17 mouse cellular contexts compared by ENCODE assay signal in genomic region chr4:148117392-148117791, GRCm38 (mm10). TPM values are rescaled to one million over a fixed set of nuclear protein-coding genes. Genes with fewer than 3 reads are reported as not detected.
DNase-seq lines count a peak whose midpoint lies in the region; ATAC-seq and TF ChIP-seq lines count a peak whose summit lies in the region.
"Had no signal": no experiment of that assay in that cellular context is flagged by ENCODE, and none has a peak within 500 bp of the region (broad histone marks: within the 10 kb centered on the region; RNA-seq: fewer than 3 reads in every experiment).

No protein-coding gene starts in this region.

- no peak overlapping the region for H3K4me3 ChIP-seq in left cerebral cortex, adult 2 months
- H3K4me3 ChIP-seq: hindbrain, embryonic 10.5 days; liver, embryonic 15.5 days had no signal

- ATAC-seq in CD4-positive, CD25-positive, alpha-beta regulatory T cell, adult 4 months: no peak
- ATAC-seq: midbrain, embryonic 16.5 days had no signal

- intact Hi-C loops in left cerebral cortex, adult 2 months (cut with DNase I): loop anchor here (5.0 kb wide), 1 partner anchor 320 kb away; no protein-coding TSS in a partner anchor
- intact Hi-C loops in left cerebral cortex, postnatal 36 days (cut with DNase I): no loop called here

- peak; percentile 45 for DNase-seq in CD4-positive, CD25-positive, alpha-beta regulatory T cell, adult 2 months (ENCODE audit: low read depth, low spot score)
- DNase-seq in left cerebral cortex, adult 2 months (ENCODE audit: extremely low spot score in 1 of 2, low spot score in 2 of 2): no peak
- no peak for DNase-seq in left cerebral cortex, postnatal 36 days (ENCODE audit: low spot score in 2 of 2)
- peak; percentile 19 to 22 for DNase-seq in B cell, adult 2 months
- no peak for DNase-seq in brain, embryonic 14.5 days (ENCODE audit: low read depth)
- DNase-seq in right cerebral cortex, adult 18-20 months: no peak
- DNase-seq in adipocyte (ENCODE audit: low spot score): no peak
- DNase-seq: adrenal gland, adult 2 months; gastrocnemius, postnatal 36 days; kidney, adult 9 months; right cerebral cortex, postnatal 25 days; thymus, postnatal 14 days had no signal

- H3K27ac ChIP-seq in left cerebral cortex, adult 2 months: no peak overlapping the region
- H3K27ac ChIP-seq: hindbrain, embryonic 10.5 days; liver, embryonic 15.5 days had no signal

- TF ChIP-seq CTCF in left cerebral cortex, adult 2 months (IDR thresholded peaks at IDR 0.05): peak; percentile 35
- peak; percentile 27; the same call in 1 of the 2 replicates for TF ChIP-seq CTCF in brain, embryonic 14.5 days (IDR thresholded peaks at IDR 0.05; ENCODE audit: borderline replicate concordance, extremely low read depth, insufficient read depth, insufficient read length)

- TF ChIP-seq POLR2A in brain, embryonic 14.5 days (IDR thresholded peaks at IDR 0.05; ENCODE audit: borderline replicate concordance, extremely low read depth, insufficient read depth, insufficient read length, poor library complexity, severe bottlenecking): no peak

RNA-seq across cellular contexts. Expression of gene Mad2l2, which starts 12.8 kb away (rescaled TPM):
- 10 to 100 TPM; 35.8 to 41.2 TPM for polyA plus RNA-seq in CD4-positive, CD25-positive, alpha-beta regulatory T cell, adult 4 months (2017; shearing (Covaris generic))
- total RNA-seq in left cerebral cortex, adult 2 months (2021): 10 to 100 TPM; 14.2 to 16.1 TPM
- 10 to 100 TPM; 14.7 to 15.2 TPM for total RNA-seq in left cerebral cortex, postnatal 36 days (2021)
- polyA plus RNA-seq in brain, embryonic 14.5 days (2012; rRNA removed): 111 and 132 TPM in 2 replicates

RNA-seq across cellular contexts. Expression of gene Draxin, which starts 13.1 kb away (rescaled TPM):
- not detected for polyA plus RNA-seq in CD4-positive, CD25-positive, alpha-beta regulatory T cell, adult 4 months (2017; shearing (Covaris generic))
- under 1 TPM; 0.20 to 0.30 TPM for total RNA-seq in left cerebral cortex, adult 2 months (2021)
- under 1 TPM; 0.43 to 0.47 TPM for total RNA-seq in left cerebral cortex, postnatal 36 days (2021)
- 54.9 and 73.0 TPM in 2 replicates for polyA plus RNA-seq in brain, embryonic 14.5 days (2012; rRNA removed)
- polyA plus RNA-seq: heart, embryonic 14.5 days had no signal

RNA-seq across cellular contexts. Expression of gene Agtrap, which starts 29.6 kb away (rescaled TPM):
- 10 to 100 TPM; 19.0 to 20.0 TPM for polyA plus RNA-seq in CD4-positive, CD25-positive, alpha-beta regulatory T cell, adult 4 months (2017; shearing (Covaris generic))
- 10 to 100 TPM in 1 of 2 experiments, 1 to 10 TPM in 1; 6.6 to 10.2 TPM for total RNA-seq in left cerebral cortex, adult 2 months (2021)
- 1 to 10 TPM; 5.9 to 7.7 TPM for total RNA-seq in left cerebral cortex, postnatal 36 days (2021)
- polyA plus RNA-seq in brain, embryonic 14.5 days (2012; rRNA removed): 4.6 and 5.7 TPM in 2 replicates

RNA-seq across cellular contexts. Expression of gene Fbxo6, which starts 34.5 kb away (rescaled TPM):
- polyA plus RNA-seq in CD4-positive, CD25-positive, alpha-beta regulatory T cell, adult 4 months (2017; shearing (Covaris generic)): 10 to 100 TPM; 44.1 to 56.6 TPM
- total RNA-seq in left cerebral cortex, adult 2 months (2021): 10 to 100 TPM; 28.9 to 30.2 TPM
- 10 to 100 TPM; 26.8 to 33.5 TPM for total RNA-seq in left cerebral cortex, postnatal 36 days (2021)
- polyA plus RNA-seq in brain, embryonic 14.5 days (2012; rRNA removed): 18.1 and 25.3 TPM in 2 replicates

RNA-seq across cellular contexts. Expression of gene Fbxo44, which starts 42.9 kb away (rescaled TPM):
- polyA plus RNA-seq in CD4-positive, CD25-positive, alpha-beta regulatory T cell, adult 4 months (2017; shearing (Covaris generic)): 1 to 10 TPM; 2.2 to 2.6 TPM
- total RNA-seq in left cerebral cortex, adult 2 months (2021): 100 to 1,000 TPM; 140 to 156 TPM
- total RNA-seq in left cerebral cortex, postnatal 36 days (2021): 100 to 1,000 TPM; 143 to 156 TPM
- 122 and 144 TPM in 2 replicates for polyA plus RNA-seq in brain, embryonic 14.5 days (2012; rRNA removed)

Comparison
In these comparisons a context has a peak if more than half of its experiments do, and no peak if none do; other contexts are left out.
1. DNase-seq: peak in CD4-positive, CD25-positive, alpha-beta regulatory T cell, adult 2 months (single experiment) and B cell, adult 2 months (2 of 2); none in left cerebral cortex, adult 2 months (0 of 2), left cerebral cortex, postnatal 36 days (0 of 2), brain, embryonic 14.5 days (single experiment), right cerebral cortex, adult 18-20 months (single experiment) and adipocyte (single experiment).